Mouse (Mus musculus): ENCODE results near the gene Phyh.

- TF ChIP-seq CTCF (IDR thresholded peaks at IDR 0.05; ENCODE audit: borderline replicate concordance, control insufficient read depth, extremely low read depth, insufficient read depth, low read length, poor library complexity), result no peak
- TF ChIP-seq POLR2A (IDR thresholded peaks at IDR 0.05; ENCODE audit: control insufficient read depth, extremely low read depth, insufficient read depth, low read length, poor library complexity), result no peak
Observed at GRCm38 (mm10) chr2:4872740-4873139, 46.1 kb upstream of the Phyh start.

All from thymus, adult 2 months (tissue).